Mouse (Mus musculus) CH12.LX (cell line): ENCODE measurements at regions not wholly inside any gene's neighbourhood (a gene's known extent, or its start where the extent isn't known, plus 50 kb on each side); places are given as distances from the start of the nearest gene placed in this dataset.

Experiments
- CTCF ChIP-seq, 2 experiments: IDR thresholded peaks in 1 of 2; conservative IDR thresholded peaks in 1 of 2; 2 replicates each; pipeline ENCODE4 v1.5.1; 2011 to 2012; ENCODE audit warnings: low read depth in 2 of 2, low read length in 2 of 2, improper control_type of control experiment in 1 of 2, inconsistent platforms in 1 of 2, mild to moderate bottlenecking in 1 of 2, moderate library complexity in 1 of 2
- HCFC1 ChIP-seq: IDR thresholded peaks from 2 replicates; pipeline ENCODE4 v1.6.1; 2012; ENCODE audit warnings: low read depth, mild to moderate bottlenecking, inconsistent platforms, low read length, improper control_type of control experiment
- MYC ChIP-seq: IDR thresholded peaks from 2 replicates; pipeline ENCODE4 v1.6.1; 2011; ENCODE audit warnings: low read depth, mild to moderate bottlenecking, improper control_type of control experiment, low read length
- POLR2A ChIP-seq: IDR thresholded peaks from 2 replicates; pipeline ENCODE4 v1.6.1; 2011; ENCODE audit warnings: low read depth, mild to moderate bottlenecking, improper control_type of control experiment, low read length

GRCm38 (mm10) chr13:44234241-44234640 lies 449.7 kb downstream of the Cd83 start:
- no peak for TF ChIP-seq POLR2A
- no peak for TF ChIP-seq CTCF (conservative IDR thresholded peaks at IDR 0.05 in 1 of 2, IDR thresholded peaks at IDR 0.05 in 1 of 2; ENCODE audit: low read depth in 2 of 2, low read length in 2 of 2)
- no peak for TF ChIP-seq HCFC1
- TF ChIP-seq MYC = no peak
